In the genomic region with DNA sequence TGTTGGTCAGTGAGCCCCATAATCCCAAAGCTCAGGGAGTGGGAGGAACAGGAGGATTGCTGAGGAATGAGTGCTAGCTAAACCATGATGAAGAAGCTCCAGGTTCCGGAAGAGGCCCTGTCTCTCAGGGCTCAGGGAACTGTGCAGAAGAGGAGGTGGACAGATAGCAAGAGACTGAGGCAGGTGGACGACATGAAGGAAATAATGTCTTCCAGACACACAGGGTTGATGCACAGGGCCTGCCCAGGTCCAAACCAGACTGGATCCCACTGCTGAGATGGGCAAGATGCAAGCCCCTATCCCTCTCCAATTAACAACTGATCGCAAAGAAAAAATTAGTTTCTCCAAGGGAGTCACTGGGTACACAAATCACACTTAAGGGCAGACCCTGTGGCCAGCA, we compare ENCODE assay signal across 13 mouse cellular contexts.
"Had no signal": no experiment of that assay in that cellular context is flagged by ENCODE, and none has a peak within 500 bp of the region (broad histone marks: within the 10 kb centered on the region; RNA-seq: fewer than 3 reads in every experiment).

No protein-coding gene starts in this region.

- ATAC-seq: midbrain, embryonic 13.5 days had no signal

- H3K4me1 ChIP-seq: midbrain, embryonic 13.5 days had no signal

- H3K4me2 ChIP-seq: kidney, embryonic 15.5 days; liver, embryonic 13.5 days; midbrain, embryonic 13.5 days had no signal

- H3K9me3 ChIP-seq: kidney, embryonic 15.5 days; liver, embryonic 13.5 days; midbrain, embryonic 13.5 days had no signal

- DNase-seq: kidney, adult 8-10 months; kidney, postnatal 10 days; kidney, postnatal 36 days; layer of hippocampus, postnatal 36 days; liver, embryonic 13.5 days; lung, adult 2 months; thymus, adult 2 months; thymus, postnatal 14 days; thymus, postnatal 4 days had no signal

- H3K27me3 ChIP-seq: kidney, embryonic 15.5 days; liver, embryonic 13.5 days; midbrain, embryonic 13.5 days had no signal

- H3K27ac ChIP-seq: kidney, embryonic 15.5 days; left cerebral cortex, adult 2 months; liver, embryonic 13.5 days; macrophage; midbrain, embryonic 13.5 days had no signal

- H3K4me3 ChIP-seq: kidney, embryonic 15.5 days; left cerebral cortex, adult 2 months; liver, embryonic 13.5 days; midbrain, embryonic 13.5 days had no signal

- H3K9ac ChIP-seq: kidney, embryonic 15.5 days; liver, embryonic 13.5 days; midbrain, embryonic 13.5 days had no signal

- H3K36me3 ChIP-seq: kidney, embryonic 15.5 days; midbrain, embryonic 13.5 days had no signal
